Mouse (Mus musculus): ENCODE results near the gene Btd.
"Not testable (repeated sequence)": the region's sequence is repeated elsewhere in the genome, so short reads cannot be mapped to it uniquely, and the experiment has no call there.

Btd gene

DNA sequence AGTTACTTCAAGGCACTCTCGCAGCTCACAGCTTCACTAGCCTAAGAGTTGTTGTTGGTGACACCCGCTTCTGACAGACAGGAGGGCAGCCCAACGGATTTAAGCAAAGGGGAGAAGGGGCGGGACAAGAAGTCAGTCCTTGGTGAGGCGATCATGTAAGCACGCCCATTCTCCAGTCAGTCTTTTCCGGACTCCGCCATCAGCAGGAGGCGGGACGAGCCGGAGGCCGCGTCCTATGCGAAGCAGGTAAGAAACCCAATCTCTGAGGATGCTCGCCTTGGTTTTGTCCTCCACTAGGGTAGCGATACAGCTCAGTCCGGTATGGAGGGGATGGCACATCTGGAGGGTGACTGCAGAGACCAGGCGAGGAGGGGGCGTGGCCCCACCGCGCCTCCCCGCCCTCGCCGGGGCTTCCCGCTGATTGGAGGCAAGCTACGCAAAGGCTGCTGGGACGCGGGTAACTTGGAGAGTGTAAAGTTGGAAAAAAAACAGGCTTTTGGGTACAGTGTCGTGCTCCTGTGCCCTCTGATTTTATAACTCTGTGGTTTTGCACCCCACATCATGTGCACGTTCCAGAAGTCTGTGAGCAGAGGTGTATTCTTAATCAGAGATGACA is at the start of gene Btd, which contains the start of gene Hacl1:
Btd (plus strand) TSS at position 139 of the 616 bp plus-strand sequence.
Hacl1 (minus strand) TSS at position 397 of the 616 bp plus-strand sequence.
- peak; percentile 78 to 79 for DNase-seq

DNA sequence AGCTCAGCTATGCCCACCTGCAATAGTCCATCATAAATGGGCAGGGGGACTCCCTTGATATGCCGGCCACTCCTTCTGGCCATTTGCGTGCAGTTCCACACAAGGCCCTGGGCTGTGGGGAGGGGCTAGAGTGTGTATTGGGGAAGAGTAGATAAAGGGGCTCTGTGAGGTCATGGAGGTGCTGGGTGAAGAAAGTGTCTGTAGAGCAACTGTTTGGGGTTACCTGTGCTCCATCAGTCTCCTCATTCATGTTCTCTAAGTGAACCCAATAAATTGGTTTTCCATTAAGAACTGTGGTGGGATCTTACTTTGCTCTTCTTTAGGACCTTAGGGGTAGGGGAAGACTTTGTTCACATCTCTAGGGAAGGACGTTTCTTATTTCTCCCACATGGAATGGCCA is 49.6 kb upstream of the Btd start, which contains the start of gene Colq:
Colq (minus strand) TSS at position 101 of the 400 bp plus-strand sequence.
- DNase-seq: no peak

DNA sequence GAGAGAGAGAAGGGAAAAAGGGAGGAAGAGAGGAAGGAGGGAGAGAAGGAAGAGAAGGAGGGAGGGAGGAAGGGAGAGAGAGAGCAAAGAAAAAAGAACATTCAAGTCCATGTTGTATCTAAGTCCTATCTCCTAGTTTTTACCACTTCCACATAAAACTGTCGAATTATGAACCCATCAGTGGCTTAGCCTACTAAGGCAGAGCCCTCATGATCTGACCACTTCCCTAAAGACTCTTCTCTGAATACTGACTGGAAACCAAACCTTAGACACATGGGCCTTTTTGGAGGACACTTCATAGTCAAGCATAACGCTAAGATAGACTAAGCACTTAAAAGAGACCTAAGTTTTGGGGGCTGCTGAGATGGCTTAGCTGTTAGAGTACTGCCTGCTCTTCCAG is 47.8 kb upstream of the Btd start:
- DNase-seq: no peak

DNA sequence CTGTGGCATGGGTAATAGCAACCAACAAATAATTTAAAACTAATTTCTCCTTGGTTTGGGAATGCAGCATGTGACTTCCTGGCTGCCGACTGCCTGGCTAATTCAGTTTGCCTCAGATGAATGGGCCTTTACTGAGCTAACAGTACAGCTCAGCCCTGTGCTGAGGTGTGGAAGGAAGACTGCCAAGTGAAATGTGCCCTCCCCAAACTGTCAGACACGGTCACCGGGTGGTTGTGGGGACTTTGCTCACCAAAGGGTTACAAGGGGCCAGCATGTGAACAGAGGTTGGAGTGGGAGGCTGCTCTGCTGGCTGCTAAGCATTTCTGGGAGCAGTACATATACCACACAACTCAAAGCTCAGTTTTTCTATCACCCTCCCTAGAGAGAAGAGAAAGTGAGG is 46.1 kb upstream of the Btd start:
- DNase-seq: no peak

DNA sequence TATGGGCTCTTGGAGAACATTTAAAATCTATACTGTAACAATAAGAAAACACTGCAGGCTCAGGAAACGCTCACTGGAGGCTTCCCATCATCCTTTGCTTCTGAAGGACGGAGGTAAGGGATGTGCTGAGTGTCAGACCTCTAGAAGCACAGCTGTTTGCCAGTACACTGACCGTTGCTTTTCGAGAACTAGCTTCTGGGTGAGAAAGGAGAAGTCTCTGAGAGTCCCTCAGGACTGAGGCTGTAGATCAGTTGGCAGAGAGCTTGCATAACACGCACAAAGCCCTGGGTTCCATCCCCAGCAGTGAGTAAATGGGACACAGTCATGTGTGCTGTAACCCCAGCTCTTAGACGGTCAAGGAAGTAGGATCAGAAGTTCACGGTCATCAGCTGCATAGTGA is 44.4 kb upstream of the Btd start:
- DNase-seq: peak in 1 of 2 experiments; percentile 9

DNA sequence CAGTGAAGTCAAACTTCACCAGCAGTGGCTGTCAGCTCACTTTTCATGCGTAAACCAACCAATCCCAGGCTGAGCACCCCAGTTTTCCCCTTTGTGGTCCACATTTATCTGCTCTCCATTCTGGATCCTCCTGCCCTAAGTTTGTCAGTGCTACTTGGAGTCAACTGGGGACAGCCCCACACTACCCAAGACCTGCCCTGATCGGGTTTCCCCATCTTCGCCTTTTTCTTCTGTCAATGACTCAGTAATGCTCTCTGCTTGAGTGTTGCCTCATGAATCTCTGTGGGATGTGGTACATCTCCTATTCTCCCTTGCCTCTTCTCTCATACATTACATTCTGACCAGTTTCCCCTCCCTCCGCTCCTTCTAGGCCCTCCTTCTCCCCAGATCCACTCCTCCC is 43.4 kb upstream of the Btd start:
- no peak for DNase-seq

DNA sequence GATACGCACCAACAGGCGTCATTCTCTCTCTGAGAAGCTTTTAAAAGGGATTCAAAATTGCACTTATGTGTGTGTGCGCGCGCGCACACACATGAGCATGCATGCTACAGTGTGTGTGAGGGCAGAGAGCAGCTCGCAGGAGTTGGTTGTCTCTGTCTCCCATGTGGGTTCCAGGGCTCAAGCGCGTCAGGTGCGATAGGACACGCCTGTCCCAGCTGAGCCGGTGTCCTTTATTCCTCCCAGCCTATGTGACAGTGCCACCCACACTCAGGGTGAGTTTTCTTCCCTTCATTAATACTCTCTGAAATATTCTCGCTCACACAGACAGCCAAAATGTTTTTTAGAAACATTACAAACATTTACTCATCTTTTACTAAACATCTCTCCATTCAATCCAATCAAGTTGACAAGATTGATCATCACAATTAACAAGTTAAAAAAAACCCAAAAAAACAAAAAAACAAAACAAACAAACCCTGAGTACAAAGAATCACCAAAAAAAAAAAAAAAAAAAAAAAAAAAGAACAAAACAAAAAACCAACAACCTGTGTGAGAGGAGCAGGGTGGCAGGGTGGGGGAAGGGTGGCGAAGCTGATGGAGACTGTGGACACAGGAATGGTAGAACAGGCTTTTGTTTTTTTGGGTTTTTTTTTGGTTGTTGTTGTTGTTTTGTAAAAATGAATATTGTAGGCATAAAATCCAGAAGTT is 38.8 kb upstream of the Btd start:
- DNase-seq: no peak

DNA sequence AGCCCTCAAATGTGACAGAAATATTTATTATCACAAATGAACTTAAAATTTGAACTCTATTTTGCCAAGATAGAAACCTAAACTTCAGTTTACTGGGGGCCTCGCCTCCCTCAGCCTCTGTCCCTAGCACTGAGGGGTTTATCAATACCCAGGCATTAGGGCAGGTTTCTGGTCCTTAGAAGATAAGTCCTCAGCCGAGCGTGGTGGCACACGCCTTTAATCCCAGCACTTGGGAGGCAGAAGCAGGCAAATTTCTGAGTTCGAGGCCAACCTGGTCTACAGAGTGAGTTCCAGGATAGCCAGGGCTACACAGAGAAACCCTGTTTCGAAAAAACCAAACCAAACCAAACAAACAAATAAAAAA is 38.2 kb upstream of the Btd start:
- DNase-seq: not testable (repeated sequence)

DNA sequence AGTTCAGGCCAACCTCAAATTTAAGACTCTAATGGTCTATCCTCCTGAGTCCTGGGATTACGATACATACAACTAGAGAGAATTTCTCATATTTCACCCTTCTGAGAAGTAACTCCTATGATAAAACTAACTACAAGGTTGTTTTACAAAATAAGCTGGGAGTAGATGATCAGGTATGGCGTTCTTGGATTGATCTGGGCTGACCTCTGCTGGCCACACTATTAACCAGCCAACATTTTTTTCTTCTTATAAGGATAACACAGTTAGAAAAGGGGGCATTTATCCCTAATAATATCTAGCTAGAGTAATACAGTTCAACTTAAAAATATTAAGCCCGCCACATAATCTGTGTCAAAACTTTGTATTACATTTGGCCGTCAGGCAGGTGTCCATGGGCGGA is 35.9 kb upstream of the Btd start:
- DNase-seq: peak in 1 of 2 experiments; percentile 9

DNA sequence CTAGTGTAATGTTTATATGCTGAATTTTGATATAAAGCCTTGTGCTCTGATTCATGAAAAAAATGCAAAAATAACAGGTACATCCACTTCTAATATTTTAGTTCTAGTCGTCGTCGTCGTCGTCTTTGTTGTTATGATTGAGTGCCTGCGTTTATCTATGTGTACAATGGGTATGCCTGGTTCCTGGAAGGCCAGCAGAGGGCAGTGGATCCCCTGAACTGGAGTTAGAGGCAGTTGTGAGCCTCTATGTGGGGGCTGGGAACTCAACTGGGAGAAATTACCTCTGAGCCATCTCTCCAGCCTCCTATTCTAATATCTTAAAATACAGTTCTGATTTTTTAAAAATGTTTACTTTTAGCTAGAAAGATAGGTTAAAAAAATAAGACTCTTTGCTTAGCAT is 35.3 kb upstream of the Btd start:
- DNase-seq: no peak

DNA sequence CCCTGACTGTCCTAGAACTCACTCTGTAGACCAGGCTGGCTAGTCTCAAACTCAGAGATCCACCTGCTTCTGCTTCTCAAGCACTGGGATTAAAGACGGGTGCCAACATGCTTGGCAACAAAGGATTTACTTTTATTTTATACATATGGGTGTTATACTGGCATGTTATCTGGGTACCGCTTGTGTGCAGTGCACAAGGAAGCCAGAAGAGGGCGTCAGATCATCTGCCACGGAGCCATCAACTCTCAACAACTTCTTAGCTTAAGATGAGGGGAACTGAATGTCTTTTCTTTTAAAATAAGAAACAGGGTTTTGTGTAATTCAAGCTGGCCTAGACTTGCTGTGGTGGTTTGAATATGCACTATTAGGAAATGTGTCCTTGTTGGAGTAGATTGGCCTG is 28.8 kb upstream of the Btd start:
- no peak for DNase-seq

DNA sequence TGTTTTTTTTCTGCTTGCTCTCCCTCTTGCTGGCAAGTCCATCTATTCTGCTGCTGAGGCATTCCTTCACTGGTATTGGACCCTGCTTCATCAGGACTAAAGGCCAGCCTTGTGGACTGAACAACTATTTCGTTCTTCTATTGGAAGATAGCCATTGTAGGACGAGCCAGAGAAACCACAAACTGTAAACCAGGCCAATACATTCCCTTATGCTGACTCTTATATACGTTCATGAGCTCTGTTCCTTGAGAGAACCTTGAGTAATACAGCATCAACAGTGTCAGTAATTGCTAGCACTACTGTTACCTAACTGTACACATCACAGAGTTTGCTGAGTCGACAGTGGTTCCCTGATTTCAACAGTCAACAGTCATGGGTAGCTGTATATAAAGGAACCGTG is 27.2 kb upstream of the Btd start:
- no peak for DNase-seq

DNA sequence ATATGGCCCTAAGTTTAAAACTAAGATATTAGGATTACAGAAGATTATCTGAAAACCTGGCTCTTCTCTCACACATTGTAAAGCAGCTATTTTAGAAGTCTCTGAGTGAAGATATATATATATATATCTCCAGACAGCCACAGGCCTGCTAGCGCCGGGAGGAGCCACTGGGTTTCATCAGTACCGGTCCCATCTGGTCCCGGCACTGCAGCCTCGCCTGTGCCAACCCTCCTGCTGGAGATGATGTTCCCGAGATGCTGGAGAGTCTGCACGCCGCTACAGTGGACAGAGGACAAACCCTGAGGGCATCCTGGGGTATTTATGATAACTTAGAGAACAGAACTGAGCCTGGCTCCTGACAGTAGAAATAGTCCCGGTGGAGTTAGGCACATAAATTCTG is 23.6 kb upstream of the Btd start:
- no peak for DNase-seq

DNA sequence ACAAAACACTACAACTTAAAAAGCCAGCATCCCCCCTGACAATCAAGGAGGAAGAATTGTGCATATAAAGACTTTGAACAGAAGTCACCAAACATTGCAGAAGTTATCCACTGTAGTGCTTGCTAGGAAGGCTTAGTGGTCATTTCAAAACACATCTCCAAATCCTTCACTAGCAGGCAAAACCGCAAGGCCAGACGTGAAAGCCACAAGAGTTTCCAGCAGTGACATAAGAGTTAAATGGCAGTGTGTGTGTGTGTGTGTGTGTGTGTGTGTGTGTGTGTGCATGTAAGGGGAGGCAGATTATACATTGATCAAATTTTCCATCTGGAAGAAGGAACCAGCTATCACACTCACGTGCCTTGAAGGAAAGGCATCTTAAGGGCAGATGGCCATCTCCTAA is 22.8 kb upstream of the Btd start:
- DNase-seq: no peak

DNA sequence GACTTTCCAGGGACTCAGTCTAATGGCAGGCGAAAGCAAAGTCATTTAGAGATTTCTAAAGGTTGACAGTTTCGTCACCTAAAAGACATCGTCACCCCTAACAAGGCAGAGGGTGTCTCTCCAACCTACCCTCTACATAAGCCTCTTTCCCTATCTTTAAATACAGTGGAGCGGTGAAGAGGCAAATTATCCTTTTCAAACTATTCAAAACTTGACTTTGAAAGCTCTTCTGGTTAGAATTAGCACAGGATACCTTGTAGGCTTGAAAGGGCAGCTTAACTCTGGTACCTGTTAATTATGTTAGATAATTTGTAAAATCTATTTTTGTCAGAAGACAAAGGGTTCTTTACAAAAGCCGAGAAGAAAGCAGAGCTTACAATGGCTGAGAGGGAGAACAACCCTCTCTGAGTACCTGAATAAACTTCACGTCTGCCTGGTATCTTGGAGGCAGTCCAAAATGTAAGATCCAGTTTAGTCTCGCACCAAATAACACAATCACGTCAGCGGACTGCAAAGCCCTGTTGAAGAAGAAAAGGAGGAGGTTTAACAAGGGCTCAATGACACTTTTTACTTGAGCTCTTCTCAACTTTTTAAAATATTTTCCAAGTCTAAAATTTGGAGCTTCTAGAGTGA is 20.1 kb upstream of the Btd start:
- DNase-seq: no peak

DNA sequence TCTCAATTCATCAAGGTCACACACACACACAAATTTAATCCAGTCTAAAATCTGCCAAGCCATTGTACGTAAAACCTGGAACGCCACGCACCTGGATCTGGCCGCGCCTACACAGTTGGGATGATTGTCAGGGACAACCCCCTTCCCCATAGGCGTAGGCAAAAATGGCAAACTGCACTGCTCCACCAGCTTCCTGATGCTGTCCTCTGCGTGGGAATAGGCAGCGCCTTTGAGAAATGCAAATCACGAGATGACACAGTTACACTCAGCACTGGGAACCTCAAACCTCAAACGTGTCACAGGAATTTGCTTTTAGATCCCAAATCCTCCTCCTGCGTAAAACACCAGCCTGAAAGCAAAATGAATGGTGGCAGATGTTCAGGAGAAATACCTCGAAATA is 18.1 kb upstream of the Btd start:
- DNase-seq: no peak

DNA sequence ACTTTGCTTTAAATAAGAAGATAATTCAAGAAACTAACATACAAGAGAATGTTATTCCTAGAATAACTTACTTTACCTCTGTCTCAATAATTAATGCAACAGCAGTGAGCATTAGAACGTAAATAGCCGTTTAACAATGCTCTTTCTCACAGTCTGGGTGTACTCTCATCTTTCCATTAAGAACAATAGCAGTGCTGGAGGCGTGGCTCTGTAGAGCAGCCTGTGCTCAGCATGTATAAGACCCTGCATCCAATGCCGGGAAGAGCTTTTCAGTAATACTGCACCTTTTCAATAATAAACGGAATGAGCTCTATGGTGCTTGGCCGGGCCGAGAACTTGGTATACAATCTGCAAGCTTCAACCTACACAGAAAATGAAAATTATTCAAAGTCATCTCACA is 10.2 kb upstream of the Btd start:
- no peak for DNase-seq

DNA sequence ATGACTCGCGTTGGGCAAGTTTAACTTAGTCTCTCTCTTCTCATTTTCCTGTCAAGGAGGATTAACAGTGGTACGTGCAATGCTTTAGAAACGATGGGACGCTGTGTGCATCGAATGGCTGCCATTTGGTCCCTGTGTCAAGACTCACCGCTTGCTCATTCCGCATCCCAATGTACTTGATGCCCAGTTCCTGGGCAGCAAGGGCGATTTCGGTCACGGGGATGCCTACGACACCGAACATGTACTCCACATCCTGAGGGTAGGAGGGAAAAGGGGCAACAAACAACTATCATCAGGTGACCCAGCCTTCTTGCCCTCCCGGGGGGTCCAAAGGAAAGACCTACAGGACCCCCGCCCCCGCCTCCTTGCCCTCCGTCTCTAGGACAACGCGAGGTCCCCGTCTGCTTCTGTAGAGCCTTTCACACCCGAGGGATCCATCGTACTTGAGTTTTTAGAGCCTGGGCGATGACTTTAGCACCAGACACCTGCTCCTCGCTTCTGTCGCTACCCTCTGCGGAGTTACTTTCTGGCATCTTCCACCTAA is 410 bp upstream of the Btd start, which contains the start of gene Gm49387:
Gm49387 (minus strand) TSS at position 533 of the 544 bp plus-strand sequence.
- DNase-seq: no peak

DNA sequence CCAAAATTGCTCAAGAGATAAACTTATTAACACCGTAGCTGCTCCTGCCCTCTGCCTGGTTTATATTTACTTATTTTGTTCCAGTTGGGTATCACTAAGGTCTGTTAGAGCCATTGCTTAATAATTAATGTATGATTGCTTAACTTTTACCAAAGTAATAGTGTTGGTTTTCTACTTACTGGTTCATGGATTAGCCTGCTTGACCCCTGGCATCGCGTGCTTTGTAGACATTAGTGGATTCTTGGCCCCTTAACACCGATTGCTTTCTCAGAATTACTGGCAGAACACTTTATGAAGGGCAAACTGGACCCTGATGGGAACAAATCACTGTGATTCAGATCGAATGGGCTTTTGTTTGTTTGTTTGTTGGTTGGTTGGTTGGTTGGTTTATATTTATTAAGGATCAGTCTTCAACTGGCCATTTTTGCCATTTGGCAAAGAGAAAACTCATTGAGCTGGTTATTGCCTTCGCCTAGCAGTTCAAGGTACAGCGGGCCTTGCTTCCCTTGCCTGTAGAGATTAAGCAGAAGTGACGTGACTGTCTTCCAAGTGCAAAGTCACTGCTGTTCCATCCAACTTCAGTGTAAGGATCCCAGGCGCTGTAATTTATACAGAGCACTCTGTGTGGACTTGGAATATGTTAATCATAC is 803 bp downstream of the Btd start:
- DNase-seq: no peak

DNA sequence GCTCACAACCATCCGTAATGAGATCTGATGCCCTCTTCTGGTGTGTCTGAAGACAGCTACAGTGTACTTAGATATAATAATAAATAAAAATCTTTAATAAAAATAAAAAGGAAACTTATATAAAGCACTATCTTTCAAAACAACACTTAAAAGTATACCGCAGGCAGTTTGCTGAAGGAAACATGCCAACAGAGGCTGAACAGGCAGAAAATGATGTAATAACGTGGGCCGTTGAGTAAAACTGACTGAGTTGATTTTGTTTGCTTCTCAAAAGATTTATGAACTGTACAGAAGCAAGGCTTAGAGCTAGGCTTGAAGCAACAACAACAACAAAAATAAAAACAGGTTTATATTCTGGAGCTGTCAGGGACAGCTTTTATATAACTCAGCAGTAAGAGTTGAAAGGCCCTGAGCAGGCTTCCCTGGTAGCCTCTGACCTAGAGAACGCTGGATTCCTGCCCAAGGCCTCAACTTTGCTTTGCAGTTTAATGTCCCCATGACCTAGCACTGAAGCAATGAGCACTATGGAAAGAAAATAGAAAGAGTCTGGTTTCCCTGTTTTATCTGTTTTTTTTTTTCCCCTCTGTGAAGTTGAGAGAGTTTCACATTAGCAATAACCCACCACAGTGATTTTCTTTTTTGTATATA is 3.5 kb downstream of the Btd start:
- DNase-seq: no peak

DNA sequence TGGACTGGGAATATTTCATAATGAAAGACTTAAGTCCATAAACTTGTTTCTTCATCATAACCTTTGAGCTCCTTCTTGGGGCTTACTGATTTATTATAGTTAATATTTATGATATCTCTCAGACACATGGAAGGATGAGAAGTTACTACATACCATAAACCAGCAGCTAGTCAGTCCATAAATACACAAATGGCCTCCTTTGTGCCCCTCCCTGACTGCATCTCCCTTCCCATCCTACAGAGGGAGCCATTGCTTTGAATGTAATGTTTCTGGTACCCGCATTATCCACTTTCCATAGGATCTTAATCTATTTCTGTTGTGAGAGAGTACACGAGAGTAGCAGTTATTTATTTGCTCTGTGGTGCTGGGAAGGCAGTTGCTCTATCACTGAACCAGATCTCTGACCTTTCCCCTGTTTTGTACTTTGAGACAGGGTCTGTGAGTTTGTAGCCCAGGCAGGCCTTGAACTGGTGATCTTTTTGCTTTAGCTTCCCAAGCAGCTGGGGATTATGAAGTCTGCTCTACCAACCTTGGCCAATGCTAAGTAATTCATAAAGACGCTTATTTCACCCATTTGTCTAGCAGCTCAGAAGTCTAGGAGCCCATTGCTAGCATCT is 4.2 kb downstream of the Btd start:
- no peak for DNase-seq

DNA sequence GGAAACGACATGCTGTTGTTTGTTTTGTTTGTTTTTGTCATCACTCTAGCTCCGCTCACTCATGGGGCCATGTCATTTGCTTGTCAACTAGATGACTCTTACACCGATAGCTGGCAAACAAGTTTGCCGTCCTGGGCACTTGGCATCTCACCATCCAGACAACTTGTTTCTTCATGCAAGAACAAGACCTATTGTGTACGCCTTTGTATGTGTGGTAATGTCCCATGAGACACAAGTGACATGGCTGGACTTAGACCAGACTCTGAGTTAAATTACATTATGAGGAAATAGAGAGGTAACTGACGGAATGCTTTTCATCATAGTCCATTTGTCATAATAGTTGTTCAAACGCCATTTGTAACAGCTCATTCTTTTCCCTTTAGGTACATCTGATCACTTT is 5.1 kb downstream of the Btd start:
- no peak for DNase-seq
